Mouse (Mus musculus) heart, embryonic 11.5 days (tissue): ENCODE results near the gene Tmem116. TPM values are rescaled to one million over a fixed set of nuclear protein-coding genes. Genes with fewer than 3 reads are reported as not detected.
"Not testable (repeated sequence)": the region's sequence is repeated elsewhere in the genome, so short reads cannot be mapped to it uniquely, and the experiment has no call there.

Experiments
- ATAC-seq: fragments of 200-750 bp; cut with Nextera tagmentation; replicated peaks from 2 replicates; pipeline ENCODE4 v1.8.0; 2017; ENCODE audit warnings: moderate library complexity; ENCODE audit not compliant: insufficient number of reproducible peaks, low FRiP score, low TSS enrichment
- H3K27ac ChIP-seq: fragments of 300-500 bp; sonication (generic); 2 replicates; pipeline ENCODE4 v1.5.1; 2014; ENCODE audit warnings: mild to moderate bottlenecking, low read depth, low read length
- H3K27me3 ChIP-seq: fragments of 300-500 bp; sonication (generic); 2 replicates; pipeline ENCODE4 v1.6.1; 2014; ENCODE audit warnings: mild to moderate bottlenecking, low read length, mixed read lengths; ENCODE audit not compliant: control insufficient read depth, insufficient read depth
- H3K36me3 ChIP-seq: fragments of 300-500 bp; sonication (generic); 2 replicates; pipeline ENCODE4 v1.6.1; 2014; ENCODE audit warnings: mild to moderate bottlenecking, low read length, moderate library complexity, mixed read lengths; ENCODE audit not compliant: control insufficient read depth, insufficient read depth
- H3K4me1 ChIP-seq: fragments of 300-500 bp; sonication (generic); 2 replicates; pipeline ENCODE4 v1.6.1; 2014; ENCODE audit warnings: low read length; ENCODE audit not compliant: control insufficient read depth, insufficient read depth
- H3K4me2 ChIP-seq: fragments of 300-500 bp; sonication (generic); 2 replicates; pipeline ENCODE4 v1.6.1; 2014; ENCODE audit warnings: mild to moderate bottlenecking, moderate library complexity
- H3K4me3 ChIP-seq: fragments of 300-500 bp; sonication (generic); 2 replicates; pipeline ENCODE4 v1.5.1; 2014; ENCODE audit warnings: low read depth, low read length
- H3K9ac ChIP-seq: fragments of 300-500 bp; sonication (generic); 2 replicates; pipeline ENCODE4 v1.6.1; 2014; ENCODE audit warnings: mild to moderate bottlenecking, low read depth, low read length, moderate library complexity
- H3K9me3 ChIP-seq: fragments of 300-500 bp; sonication (generic); replicated peaks from 2 replicates; pipeline ENCODE4 v1.6.1; 2016; ENCODE audit warnings: low read length; ENCODE audit not compliant: control insufficient read depth
- WGBS: fragments of 180-500 bp; shearing (Covaris S2); extraction: QIAGEN DNeasy Blood & Tissue Kit; methylation state at CpG from one replicate; pipeline ENCODE4 v1.1.7; 2014; ENCODE audit not compliant: insufficient replicate concordance; 5-methylcytosine and 5-hydroxymethylcytosine counted together
- polyA plus RNA-seq: library from polyadenylated mRNA; unstranded; fragments of >200 nt; fragmentation: Nextera tagmentation; extraction: Ambion mirVana; gene quantifications from 2 replicates; pipeline ENCODE4 v1.2.1, GENCODE M21; 2014

The Tmem116 gene
- polyA plus RNA-seq, 1 experiment from 2014 or later: 3.5 TPM

GRCm38 (mm10) chr5:121472411-121472810, 20.7 kb downstream of the Tmem116 start:
- Histone ChIP-seq H3K4me3 (no peak overlapping the region), H3K4me2 (no peak overlapping the region), H3K9me3 (no peaks in the 10 kb centered on the region), H3K27me3 (no peaks in the 10 kb centered on the region), H3K36me3 (no peaks in the 10 kb centered on the region), H3K4me1 (no peaks in the 10 kb centered on the region), H3K27ac (no peak overlapping the region), H3K9ac (no peak overlapping the region)
- WGBS: 75% methylated on average over 2 of the region's 2 CpGs
- ATAC-seq: no peak

- H3K27ac ChIP-seq: no peak overlapping the region
- H3K9me3 ChIP-seq: no peaks in the 10 kb centered on the region
- no peaks in the 10 kb centered on the region for H3K27me3 ChIP-seq
- H3K36me3 ChIP-seq: no peaks in the 10 kb centered on the region
- no peak overlapping the region for H3K4me3 ChIP-seq
- WGBS: 74% methylated on average over 7 of the region's 7 CpGs
- H3K9ac ChIP-seq: no peak overlapping the region
- no peak overlapping the region for H3K4me2 ChIP-seq
- no peaks in the 10 kb centered on the region for H3K4me1 ChIP-seq
- ATAC-seq: no peak
Measured at GRCm38 (mm10) chr5:121474610-121475009, 22.9 kb downstream of the Tmem116 start.

- Histone ChIP-seq H3K27me3 (no peaks in the 10 kb centered on the region), H3K4me2 (no peak overlapping the region), H3K36me3 (no peaks in the 10 kb centered on the region), H3K4me3 (no peak overlapping the region), H3K27ac (peak overlapping the region; percentile 50; the same call in 1 of the 2 replicates), H3K4me1 (no peaks in the 10 kb centered on the region), H3K9ac (no peak overlapping the region), H3K9me3 (no peaks in the 10 kb centered on the region)
- peak; percentile 77 for ATAC-seq
- WGBS: 71% methylated on average over 1 of the region's 1 CpGs
Measured at GRCm38 (mm10) chr5:121476040-121476439, 24.3 kb downstream of the Tmem116 start.

GRCm38 (mm10) chr5:121477680-121478079, 26.0 kb downstream of the Tmem116 start:
- 36% methylated on average over 3 of the region's 3 CpGs for WGBS
- Histone ChIP-seq H3K9me3 (no peaks in the 10 kb centered on the region), H3K4me3 (no peak overlapping the region), H3K27ac (no peak overlapping the region), H3K36me3 (no peaks in the 10 kb centered on the region), H3K27me3 (no peaks in the 10 kb centered on the region), H3K4me2 (no peak overlapping the region), H3K4me1 (no peaks in the 10 kb centered on the region), H3K9ac (no peak overlapping the region)
- no peak for ATAC-seq

- H3K9ac ChIP-seq: no peak overlapping the region
- no peak overlapping the region for H3K4me2 ChIP-seq
- no peaks in the 10 kb centered on the region for H3K27me3 ChIP-seq
- no peaks in the 10 kb centered on the region for H3K9me3 ChIP-seq
- 78% methylated on average over 5 of the region's 5 CpGs for WGBS
- no peak overlapping the region for H3K27ac ChIP-seq
- H3K36me3 ChIP-seq: no peaks in the 10 kb centered on the region; the same call in 1 of the 2 replicates
- ATAC-seq: no peak
- no peaks in the 10 kb centered on the region for H3K4me1 ChIP-seq
- H3K4me3 ChIP-seq: no peak overlapping the region
Measured at GRCm38 (mm10) chr5:121484801-121485200, 33.1 kb downstream of the Tmem116 start.

- WGBS: 70% methylated on average over 8 of the region's 8 CpGs
- Histone ChIP-seq H3K4me1 (no peaks in the 10 kb centered on the region), H3K4me2 (no peak overlapping the region), H3K9me3 (no peaks in the 10 kb centered on the region), H3K4me3 (no peak overlapping the region), H3K27me3 (no peaks in the 10 kb centered on the region), H3K36me3 (no peaks in the 10 kb centered on the region), H3K9ac (no peak overlapping the region), H3K27ac (no peak overlapping the region)
- no peak for ATAC-seq
Measured at GRCm38 (mm10) chr5:121493305-121493704, 41.6 kb downstream of the Tmem116 start.

- no peak overlapping the region for H3K27ac ChIP-seq
- no peaks in the 10 kb centered on the region for H3K36me3 ChIP-seq
- 0 out of 2 replicates have a peak overlapping the region, but pooled peaks have one; percentile 28 for H3K9ac ChIP-seq
- WGBS: 62% methylated on average over 7 of the region's 7 CpGs
- H3K9me3 ChIP-seq: no peaks in the 10 kb centered on the region
- H3K4me3 ChIP-seq: no peak overlapping the region
- no peak for ATAC-seq
- H3K27me3 ChIP-seq: no peaks in the 10 kb centered on the region
- H3K4me2 ChIP-seq: no peak overlapping the region
- no peaks in the 10 kb centered on the region for H3K4me1 ChIP-seq
Measured at GRCm38 (mm10) chr5:121500719-121501118, 49.0 kb downstream of the Tmem116 start.

GRCm38 (mm10) chr5:121501424-121501996, 49.8 kb downstream of the Tmem116 start:
- not testable (repeated sequence) for H3K4me2 ChIP-seq, H3K9ac ChIP-seq, H3K4me1 ChIP-seq, ATAC-seq, H3K27me3 ChIP-seq, H3K36me3 ChIP-seq, H3K9me3 ChIP-seq, H3K27ac ChIP-seq, H3K4me3 ChIP-seq
- 67% methylated on average over 10 of the region's 17 CpGs for WGBS

- Histone ChIP-seq H3K4me2 (no peak within 1 kb of the TSS), H3K9ac (no peak within 1 kb of the TSS), H3K27ac (no peak within 1 kb of the TSS), H3K4me1 (no peaks in the 10 kb centered on the region), H3K27me3 (no peaks in the 10 kb centered on the region), H3K4me3 (no peak within 1 kb of the TSS), H3K36me3 (no peaks in the 10 kb centered on the region), H3K9me3 (no peaks in the 10 kb centered on the region)
- WGBS: 78% methylated on average over 3 of the region's 3 CpGs
- ATAC-seq: no peak
Measured at GRCm38 (mm10) chr5:121503231-121503630, 51.5 kb downstream of the Tmem116 start, which contains the start of gene Adam1b. Gene Adam1b (minus strand): TSS chr5:121503435.
